Mouse (Mus musculus) thymus, postnatal 0 days (tissue): Measurements from ENCODE around the gene Vamp2. TPM values are rescaled to one million over a fixed set of nuclear protein-coding genes. Genes with fewer than 3 reads are reported as not detected.

Experiments
- DNase-seq: peaks from one replicate; pipeline ENCODE4 v3.0.0-alpha.2; 2015; ENCODE audit warnings: low spot score
- polyA plus RNA-seq: library from polyadenylated mRNA; unstranded; fragments of >200 nt; fragmentation: Nextera tagmentation; extraction: Ambion mirVana; gene quantifications from 2 replicates; pipeline ENCODE4 v1.2.1, GENCODE M21; 2015

The Vamp2 gene
- polyA plus RNA-seq, 1 experiment from 2014 or later: 35.9 TPM

DNA sequence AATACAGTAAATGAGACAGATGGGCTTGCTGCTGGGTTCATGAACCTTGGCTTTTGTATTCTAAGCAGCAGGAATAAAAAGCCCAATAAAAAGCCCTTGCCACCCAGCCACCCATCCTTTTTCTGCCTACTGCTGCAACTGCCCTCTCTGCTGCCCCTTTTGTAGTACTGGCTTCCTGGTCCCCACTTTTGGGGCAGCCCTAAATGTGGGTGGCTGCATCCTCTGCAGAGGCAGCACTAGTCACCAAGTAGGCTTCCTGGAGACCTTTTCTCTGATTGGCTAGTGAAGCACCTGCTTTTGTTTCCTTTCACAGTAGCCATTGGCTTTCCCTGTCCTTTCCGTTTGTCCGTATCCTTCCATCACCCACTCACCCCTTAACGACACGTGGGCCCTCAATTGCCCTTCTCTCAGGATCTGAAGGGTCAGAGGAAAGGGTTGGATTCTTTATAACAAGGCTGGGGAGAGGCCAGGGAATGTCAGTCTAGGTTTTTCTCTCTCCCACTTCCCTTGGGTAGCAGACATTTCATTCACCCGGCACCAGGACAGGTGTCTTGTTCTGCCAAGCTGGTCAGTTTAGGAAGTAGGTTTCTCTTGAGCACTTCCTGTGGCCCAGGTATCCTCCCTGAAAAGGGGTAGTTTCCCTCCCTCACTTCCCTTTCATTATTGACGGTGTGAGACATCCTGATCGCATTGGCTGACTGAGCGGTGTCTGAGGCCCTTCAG is 9.9 kb downstream of the Vamp2 start:
- DNase-seq: peak; percentile 49

DNA sequence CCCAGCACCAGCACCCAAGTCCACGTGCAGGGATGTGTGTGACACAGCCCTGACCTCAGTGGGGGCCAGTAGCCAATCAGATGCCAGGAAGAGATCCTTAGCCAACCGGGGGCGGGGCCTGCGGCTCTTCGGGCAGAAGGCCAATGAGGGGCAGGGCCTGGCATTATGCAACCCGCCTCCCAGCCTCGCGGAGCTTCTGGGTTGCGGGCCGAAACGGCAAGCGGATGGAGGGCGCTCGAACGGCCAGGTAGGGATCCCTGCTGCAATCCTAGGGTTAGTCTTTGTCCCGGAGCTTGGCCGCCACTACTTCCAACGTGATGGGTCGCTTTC is 10.4 kb downstream of the Vamp2 start:
- peak; percentile 89 for DNase-seq

DNA sequence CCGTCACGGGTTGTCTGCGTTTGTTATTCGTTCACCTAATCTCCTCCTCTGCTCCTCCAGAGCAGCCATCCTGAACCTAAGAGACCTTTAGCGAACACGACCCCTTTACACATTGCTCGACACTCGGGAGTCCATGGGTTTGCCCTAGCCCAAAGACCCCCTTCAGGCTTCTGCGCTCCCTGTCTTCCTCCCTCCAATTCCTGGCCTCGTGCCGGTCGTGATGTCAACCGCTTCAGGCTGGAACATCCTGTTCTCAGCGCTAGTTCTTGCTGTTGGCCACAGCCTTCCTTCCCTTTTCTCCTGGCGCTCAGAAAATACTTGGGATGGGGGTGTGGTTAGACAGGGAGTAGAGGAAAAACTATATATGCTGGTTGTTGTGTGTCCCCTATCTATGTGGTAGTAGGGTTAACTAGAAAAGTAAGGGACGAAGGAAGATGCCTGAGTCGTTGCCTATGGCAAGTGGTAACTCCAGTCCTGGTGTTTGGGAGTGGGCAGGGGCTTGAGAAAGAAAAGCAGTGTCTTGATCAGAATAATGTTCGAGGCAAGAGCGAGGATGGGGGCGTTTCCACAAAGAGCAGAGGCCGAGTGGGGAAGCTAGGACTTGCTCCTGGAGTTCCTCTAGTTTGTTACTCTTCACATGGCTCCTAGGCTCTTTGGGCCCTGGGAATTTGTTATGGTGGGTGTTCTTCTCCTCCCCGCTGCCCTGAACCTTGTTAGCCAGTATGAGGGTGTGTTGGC is 11.1 kb downstream of the Vamp2 start:
- DNase-seq: peak; percentile 30

DNA sequence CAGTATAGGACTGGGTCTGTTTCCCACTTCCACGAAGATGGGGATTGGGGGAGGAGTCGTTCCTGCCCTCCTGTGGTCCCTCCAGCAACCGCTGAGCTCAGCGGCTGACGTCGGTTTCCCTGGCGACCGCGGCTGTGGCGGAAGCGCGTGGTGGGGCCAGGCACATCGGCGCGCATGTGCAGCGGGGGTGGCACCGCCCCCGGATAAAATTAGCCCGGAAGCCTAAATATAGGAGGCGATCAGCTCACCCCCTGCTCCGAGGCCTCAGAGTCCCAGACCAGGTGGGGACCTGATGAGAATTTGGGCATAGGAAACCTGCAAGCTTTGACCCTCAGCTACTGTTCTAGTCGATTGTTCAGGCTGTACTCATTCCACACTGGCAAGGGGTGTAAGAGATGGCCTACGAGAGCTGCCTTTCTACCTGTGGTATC is 11.6 kb downstream of the Vamp2 start:
- peak; percentile 91 for DNase-seq

DNA sequence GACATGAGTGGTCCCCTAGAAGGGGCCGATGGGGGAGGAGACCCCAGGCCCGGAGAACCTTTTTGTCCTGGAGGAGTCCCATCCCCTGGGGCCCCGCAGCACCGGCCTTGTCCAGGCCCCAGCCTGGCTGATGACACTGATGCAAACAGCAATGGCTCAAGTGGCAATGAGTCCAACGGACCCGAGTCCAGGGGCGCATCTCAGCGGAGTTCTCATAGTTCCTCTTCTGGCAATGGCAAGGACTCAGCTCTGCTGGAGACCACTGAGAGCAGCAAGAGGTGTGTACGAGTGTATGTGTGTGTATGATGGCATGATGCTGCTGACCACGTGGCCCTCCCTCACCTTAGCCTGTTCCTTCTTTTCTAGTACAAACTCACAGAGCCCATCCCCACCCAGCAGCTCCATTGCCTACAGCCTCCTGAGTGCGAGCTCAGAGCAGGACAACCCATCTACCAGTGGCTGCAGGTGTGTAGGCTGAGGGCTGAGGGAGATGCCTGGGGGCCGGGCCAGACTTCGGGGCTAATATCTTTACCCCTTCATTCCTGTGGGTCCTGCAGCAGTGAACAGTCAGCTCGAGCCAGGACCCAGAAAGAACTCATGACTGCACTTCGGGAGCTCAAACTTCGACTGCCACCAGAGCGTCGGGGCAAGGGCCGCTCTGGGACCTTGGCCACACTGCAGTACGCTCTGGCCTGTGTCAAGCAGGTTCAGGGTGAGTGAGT is 12.5 kb downstream of the Vamp2 start:
- DNase-seq: no peak

DNA sequence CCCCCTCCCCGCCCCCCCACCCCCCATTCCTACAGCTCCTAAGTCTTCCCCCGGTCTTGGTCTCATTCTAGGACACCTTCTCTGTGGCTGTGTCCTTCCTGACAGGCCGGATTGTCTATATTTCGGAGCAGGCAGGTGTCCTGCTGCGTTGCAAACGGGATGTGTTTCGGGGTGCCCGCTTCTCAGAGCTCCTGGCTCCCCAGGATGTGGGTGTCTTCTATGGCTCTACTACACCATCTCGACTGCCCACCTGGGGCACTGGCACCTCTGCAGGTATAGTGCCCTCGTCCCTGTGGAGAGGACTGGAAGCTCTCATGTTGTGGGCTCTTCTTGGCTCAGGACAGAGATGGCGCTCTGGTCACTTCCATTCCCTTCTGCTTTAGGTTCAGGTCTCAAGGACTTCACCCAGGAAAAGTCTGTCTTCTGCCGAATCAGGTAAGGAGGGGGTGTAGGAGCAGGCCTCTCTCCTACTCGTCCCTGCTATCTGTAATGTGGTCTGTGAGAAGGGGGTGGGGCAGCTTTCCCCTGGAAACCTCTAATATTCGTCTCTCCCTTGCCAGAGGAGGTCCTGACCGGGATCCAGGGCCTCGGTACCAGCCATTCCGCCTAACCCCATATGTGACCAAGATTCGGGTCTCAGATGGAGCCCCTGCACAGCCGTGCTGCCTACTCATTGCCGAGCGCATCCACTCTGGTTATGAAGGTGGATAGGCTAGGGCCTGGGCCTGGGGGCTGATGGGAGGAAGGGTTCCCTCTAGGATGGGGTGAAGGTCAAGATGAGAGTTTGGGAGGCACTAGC is 13.5 kb downstream of the Vamp2 start:
- DNase-seq: no peak

DNA sequence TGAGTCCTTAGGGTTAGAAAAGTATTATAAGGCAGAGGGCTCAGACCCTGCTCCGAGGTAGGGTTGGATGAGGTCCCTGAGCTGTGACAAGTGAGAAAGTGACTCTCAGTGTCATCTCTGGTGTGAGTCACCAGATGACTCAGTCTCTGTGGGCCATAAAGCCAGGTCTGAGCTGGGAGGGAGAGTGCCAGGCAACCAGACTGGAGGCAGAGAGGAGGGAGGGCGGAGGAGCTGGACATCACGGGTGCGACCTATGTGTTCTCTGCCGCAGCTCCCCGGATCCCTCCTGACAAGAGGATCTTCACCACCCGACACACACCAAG is 14.1 kb downstream of the Vamp2 start:
- no peak for DNase-seq

DNA sequence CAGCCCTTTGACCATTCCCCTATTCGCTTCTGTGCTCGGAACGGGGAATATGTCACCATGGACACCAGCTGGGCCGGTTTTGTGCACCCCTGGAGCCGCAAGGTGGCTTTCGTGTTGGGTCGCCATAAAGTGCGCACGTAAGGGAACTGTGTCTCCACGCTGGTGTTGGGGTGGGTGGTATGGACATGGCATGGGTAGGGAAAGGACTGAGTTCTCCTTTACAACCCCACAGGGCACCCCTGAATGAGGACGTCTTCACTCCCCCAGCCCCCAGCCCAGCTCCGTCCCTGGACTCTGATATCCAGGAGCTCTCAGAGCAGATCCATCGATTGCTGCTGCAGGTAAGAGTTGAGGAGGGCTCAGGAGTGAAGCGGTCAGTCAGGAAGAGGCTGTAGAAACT is 14.8 kb downstream of the Vamp2 start:
- DNase-seq: no peak

DNA sequence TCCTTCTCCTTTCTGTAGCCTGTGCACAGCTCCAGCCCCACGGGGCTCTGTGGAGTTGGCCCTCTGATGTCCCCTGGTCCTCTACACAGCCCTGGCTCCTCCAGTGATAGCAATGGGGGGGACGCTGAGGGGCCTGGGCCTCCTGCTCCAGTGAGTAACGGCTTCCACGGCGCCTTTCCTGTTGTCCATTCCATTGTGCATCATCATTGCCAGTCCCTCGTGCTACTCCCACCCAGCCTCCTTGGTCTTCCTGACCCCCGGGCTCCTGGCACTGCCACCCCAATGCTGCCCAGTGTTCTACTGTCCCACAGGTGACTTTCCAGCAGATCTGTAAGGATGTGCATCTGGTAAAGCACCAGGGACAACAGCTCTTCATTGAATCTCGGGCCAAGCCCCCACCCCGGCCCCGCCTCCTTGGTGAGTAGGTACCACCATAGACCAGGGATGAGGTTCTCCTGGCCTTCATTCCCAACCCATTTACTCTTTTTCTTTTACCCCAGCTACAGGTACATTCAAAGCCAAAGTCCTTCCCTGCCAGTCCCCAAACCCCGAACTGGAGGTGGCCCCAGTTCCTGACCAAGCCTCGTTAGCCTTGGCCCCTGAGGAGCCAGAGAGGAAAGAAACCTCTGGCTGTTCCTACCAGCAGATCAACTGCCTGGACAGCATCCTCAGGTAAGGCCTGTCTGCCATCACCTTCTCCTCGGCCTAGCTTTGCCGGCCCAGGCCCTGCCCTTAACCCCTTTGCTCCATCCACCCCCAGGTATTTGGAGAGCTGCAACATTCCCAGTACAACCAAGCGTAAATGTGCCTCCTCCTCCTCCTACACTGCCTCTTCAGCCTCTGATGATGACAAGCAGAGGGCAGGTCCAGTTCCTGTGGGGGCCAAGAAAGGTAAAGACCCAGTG is 15.5 kb downstream of the Vamp2 start:
- DNase-seq: no peak

DNA sequence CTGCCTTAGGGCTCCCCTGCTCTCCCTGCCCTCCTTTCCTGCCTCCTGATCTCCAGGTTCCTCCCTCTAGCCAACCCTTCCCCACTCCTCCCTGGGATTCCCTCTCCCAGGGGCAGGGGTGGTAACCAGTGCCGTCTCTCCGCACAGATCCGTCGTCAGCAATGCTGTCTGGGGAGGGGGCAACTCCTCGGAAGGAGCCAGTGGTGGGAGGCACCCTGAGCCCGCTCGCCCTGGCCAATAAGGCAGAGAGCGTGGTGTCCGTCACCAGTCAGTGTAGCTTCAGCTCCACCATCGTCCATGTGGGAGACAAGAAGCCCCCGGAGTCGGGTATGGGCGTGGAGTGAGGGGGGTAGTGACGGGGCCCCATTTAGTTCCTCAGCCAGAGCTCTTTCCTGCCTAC is 16.2 kb downstream of the Vamp2 start:
- no peak for DNase-seq

DNA sequence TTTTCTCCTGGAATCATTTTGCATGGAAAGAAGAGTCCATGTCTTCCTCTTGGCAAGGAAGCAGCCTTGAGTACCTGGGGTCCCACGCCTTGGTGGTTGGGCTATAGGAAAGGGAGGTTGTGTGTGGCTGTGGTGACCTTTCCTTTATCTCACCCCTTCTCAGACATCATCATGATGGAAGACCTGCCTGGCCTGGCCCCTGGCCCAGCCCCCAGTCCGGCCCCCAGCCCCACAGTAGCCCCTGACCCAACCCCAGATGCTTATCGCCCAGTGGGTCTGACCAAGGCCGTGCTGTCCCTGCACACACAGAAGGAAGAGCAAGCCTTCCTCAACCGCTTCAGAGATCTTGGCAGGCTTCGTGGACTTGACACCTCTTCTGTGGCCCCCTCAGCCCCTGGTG is 16.9 kb downstream of the Vamp2 start:
- DNase-seq: no peak

DNA sequence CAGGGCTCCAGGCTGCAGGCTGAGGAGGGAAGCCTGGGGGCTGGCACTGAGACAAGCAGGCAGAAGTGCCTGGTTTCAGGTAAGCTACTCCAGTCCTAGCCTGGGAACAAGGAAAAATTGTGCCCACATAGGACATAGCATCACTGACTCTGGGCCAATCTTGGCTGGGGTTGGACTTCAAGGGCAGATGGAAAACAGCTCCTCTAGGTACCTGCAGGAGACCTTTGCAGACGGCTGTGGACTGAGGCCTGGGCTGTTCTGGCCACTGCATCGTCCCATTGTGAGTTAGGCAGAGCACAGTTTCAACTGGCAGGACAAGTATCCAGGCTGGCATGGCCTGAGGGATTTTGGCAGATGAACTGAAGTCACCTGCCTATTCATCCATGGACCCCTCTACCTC is 17.5 kb downstream of the Vamp2 start:
- DNase-seq: no peak

DNA sequence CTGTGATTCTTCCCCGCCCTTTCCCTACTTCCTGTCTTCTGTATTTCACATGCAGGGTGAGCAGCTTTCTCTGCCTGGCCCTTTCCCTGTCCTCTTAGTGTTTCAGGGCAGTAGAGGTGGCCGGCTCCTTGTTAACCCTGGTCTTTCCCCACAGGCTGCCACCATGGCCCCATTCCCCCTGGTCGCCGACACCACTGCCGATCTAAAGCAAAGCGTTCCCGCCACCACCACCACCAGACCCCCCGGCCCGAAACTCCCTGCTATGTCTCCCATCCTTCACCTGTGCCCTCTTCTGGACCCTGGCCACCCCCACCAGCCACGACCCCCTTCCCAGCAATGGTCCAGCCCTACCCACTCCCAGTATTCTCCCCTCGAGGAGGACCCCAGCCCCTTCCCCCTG is 18.0 kb downstream of the Vamp2 start:
- DNase-seq: no peak

DNA sequence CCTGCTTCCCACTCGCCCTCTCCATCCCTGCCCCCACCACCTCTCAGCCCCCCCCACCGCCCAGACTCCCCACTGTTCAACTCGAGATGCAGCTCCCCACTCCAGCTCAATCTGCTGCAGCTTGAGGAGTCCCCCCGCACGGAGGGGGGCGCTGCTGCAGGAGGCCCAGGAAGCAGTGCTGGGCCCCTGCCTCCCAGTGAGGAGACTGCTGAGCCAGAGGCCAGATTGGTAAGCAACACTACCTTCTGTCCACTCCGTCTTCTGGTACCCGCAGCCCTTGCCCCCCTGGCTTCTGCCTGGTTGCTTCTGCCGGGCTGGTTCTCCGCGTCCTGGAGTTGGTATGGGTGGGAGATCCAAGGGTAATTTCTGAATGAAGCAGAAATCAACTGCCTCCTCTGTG is 18.6 kb downstream of the Vamp2 start:
- DNase-seq: no peak

DNA sequence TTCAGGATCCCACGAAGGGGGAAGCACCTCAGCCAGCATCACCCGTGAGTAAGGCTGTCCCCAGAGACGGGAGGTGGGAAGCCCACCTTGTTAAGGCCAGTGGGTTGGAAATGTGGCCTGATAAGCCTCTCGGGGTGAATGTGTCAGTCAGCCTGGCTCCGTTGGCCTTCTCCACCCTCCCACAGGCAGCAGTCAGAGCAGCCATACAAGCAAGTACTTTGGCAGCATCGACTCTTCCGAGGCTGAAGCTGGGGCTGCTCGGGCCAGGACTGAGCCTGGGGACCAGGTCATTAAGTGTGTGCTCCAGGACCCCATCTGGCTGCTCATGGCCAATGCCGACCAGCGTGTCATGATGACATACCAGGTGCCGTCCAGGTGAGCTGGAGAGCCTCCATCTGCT is 19.4 kb downstream of the Vamp2 start:
- DNase-seq: no peak

DNA sequence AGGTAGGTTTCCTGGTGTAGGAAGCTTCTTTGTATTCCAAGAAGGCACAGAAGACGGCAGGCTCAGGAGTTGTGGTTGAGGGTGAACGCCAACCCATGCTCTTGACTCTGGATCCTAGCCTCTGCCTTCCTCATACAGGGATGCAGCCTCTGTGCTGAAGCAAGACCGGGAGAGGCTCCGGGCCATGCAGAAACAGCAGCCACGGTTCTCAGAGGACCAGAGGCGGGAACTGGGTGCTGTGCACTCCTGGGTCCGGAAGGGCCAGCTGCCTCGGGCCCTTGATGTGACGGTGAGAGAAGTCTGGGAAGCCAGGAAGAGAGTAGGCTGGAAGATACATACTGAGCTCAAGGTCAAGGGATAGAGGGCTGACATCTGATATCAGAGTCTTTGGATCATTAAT is 19.9 kb downstream of the Vamp2 start:
- DNase-seq: no peak

DNA sequence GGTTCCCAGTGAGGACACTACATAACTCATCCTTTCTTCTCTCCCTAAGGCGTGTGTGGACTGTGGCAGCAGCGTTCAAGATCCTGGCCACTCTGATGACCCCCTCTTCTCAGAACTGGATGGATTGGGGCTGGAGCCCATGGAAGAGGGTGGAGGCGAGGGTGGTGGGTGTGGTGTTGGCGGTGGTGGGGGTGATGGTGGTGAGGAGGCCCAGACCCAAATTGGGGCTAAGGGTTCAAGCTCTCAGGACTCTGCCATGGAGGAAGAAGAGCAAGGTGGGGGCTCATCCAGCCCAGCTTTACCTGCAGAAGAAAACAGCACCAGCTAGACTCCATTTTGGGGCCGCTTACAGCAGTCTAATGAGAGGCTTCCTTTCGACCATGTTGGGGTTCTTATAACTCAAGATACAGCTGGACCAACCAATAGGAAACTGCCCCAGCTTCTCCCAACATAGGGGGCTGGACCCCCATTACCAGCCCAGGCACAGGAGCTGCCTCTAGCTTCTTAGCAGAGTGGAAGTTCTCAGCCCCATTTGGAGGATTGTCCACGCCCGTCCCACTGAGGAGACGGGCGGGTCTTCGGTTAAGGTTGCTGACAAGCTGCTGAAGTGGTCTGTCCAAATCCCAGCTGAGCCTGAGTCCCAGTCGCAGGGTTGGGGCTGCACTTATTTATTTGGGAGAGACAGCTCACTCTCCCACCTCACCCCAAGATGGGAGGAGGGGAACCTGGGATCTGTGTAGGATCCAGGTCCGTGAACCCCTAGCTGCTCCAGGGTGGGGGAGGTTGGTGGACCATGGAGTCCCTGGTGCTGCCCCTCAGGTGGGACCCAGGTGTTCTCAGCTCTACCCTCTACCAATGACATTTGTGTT is 21.0 kb downstream of the Vamp2 start:
- no peak for DNase-seq

DNA sequence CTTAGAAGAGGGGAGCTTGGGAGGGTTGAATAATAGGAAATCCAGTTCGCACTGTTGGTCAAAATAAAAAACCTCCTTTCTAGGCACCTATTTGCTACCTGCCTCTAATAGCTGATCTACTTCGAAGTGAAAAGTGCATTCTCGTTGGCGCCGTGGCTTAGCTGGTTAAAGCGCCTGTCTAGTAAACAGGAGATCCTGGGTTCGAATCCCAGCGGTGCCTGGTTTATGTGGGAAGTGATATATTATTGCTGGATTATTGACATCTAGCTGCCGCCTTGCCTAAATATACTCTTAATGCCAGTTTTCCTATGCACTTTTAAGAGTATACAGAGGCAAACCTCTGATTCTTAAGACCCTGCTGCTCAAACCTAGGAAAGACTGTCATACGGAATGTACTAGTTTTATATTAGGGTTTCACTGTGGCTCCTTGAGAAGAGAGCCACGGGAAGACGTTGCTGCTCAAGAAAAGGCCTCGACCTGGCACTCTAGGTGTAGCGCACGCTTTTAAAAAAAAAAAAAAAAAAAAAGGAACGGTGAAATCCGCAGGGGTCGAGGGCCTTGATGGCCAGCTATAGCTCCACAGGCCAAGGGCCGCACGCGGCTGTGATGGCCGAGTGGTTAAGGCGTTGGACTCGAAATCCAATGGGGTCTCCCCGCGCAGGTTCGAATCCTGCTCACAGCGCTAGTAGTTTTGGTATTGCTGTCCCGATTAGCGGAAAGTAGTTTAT is 22.2 kb downstream of the Vamp2 start:
- DNase-seq: peak; percentile 87
